Mouse (Mus musculus): ENCODE results near the gene Slain1.

DNA sequence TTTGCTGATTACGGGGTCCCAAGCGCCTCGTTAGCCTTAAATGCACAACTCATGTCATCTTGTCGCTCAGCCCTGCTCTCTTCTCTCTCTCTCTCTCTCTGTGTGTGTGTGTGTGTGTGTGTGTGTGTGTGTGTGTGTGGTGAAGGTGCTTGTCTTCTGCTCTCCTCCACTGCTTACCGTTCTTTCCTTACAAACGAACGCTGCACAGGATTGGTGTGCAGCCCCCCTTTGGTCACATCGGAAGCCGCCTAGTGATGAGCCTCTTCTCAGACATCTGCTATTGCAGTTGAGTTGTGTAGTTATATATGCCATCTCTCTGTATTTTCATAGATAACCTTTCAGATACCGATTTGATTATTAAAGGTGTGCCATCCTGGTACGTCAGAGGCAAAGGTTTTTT lies 1.1 kb downstream of the Slain1 start:
- TF ChIP-seq CTCF (IDR thresholded peaks at IDR 0.05; ENCODE audit: control insufficient read depth, insufficient read depth, insufficient replicate concordance, low read depth, low read length), result no peak
- no peak for TF ChIP-seq POLR2A (IDR thresholded peaks at IDR 0.05; ENCODE audit: control insufficient read depth, low read depth, low read length)

All from testis, adult 2 months (tissue).